Mouse (Mus musculus) stomach, adult 2 months (tissue): ENCODE measurements around the gene Abca9. TPM values are rescaled to one million over a fixed set of nuclear protein-coding genes. Genes with fewer than 3 reads are reported as not detected.

Experiments used
- polyA plus RNA-seq: library from polyadenylated mRNA; depleted of rRNA; stranded (reverse); fragments of >200 nt; gene quantifications from 2 replicates; pipeline ENCODE4 v1.2.3, GENCODE M21; 2012; rRNA removed

The Abca9 gene
- 0.14 and 0.19 TPM in 2 replicates for polyA plus RNA-seq

DNA sequence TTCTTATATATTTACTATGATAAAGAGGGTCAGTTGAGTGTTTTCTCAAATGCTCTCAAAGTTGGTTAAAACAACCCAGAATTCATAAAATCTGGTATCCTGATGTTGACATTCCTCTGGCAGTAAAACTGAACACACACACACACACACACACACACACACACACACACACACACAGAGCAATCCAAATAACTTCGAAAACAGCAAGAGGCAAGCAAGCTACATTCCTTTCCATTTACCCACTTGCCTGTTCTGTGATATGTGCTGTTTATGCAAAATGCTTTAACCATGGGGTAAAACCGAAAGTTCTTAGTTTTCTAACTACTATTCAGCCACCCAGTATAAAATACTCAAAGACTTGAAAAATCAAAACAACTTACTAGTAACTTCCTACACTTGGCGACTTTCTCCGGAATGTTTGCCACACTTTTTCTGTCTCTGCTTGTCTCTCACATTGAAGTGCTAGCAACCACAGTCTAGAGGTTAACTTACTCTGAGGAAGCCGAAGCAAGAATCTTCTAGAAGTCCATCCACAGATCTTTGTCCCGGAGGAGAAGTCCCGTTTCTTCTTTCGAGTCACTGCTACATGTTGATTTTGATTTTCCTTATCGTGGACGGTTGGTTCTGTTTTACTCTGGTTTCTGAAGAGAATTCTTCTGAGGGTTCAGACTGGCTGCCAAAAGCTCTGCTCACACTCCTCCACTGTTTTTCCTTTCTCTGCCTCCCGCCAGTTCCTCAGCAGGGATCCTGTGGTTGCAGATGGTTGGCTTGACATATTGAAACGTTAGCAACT lies at the start of gene Abca9:
Abca9 (minus strand) TSS at position 738 of the 793 bp plus-strand sequence.

DNA sequence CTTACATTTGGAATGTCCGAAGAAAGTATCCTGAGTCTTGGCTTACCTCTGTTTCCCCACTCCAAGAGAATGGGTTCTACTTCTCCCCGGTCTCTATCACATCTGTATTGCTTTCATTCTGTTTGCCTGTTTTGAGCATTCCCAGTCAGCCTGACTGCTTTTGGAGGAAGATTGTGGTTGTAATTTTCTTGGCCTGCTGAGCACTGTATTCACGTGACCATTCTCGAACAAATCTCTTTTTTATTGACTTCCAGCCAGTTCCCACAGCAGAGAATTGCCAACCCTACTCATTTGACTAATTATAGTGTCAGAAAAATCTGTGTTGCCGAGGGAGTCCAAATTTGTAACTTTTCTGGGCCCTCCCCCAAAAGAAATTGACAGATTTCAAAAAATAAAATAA lies 72.1 kb downstream of the Abca9 start, which contains the start of gene Abca8a:
Abca8a (minus strand) TSS at position 121 of the 400 bp plus-strand sequence.

Other genes with a start within 250 kb of the Abca9 start
- 0.06 and 0.21 TPM in 2 replicates for gene Abca8b, start 172.4 kb downstream of the Abca9 start, polyA plus RNA-seq
- gene Abca8a, start 72.2 kb downstream of the Abca9 start, polyA plus RNA-seq, result 0.83 and 3.0 TPM in 2 replicates
- 0.01 and 0.03 TPM in 2 replicates for gene Abca6, start 83.6 kb upstream of the Abca9 start, polyA plus RNA-seq
- gene Abca5, start 169.5 kb upstream of the Abca9 start, polyA plus RNA-seq, result 0.04 and 0.11 TPM in 2 replicates
- 0.26 and 0.27 TPM in 2 replicates for gene Map2k6, start 230.9 kb upstream of the Abca9 start, polyA plus RNA-seq